Mouse (Mus musculus): ENCODE measurements around the gene Cdcp1.

Gene Cdcp1

DNA sequence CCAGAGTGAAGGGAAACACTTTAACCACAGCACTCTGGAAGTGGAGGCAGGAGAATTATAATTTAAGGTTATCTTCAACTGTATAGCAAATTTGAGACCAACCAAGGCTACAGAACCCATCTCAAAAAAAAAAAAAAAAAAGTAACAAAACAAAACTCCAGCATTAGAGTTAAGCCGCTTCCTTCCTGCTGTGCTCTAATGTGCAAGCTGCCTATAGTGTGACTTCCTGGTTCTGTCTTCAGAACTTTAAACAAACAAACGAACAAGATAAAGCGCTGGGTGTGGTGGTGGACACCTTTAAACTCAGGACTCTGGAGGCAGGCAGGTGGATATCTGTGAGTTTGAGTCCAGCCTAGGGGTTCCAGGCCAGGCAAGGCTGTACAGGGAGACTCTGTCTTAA, 63.8 kb downstream of the Cdcp1 start:
- no peak for DNase-seq (ENCODE audit: low spot score)

DNA sequence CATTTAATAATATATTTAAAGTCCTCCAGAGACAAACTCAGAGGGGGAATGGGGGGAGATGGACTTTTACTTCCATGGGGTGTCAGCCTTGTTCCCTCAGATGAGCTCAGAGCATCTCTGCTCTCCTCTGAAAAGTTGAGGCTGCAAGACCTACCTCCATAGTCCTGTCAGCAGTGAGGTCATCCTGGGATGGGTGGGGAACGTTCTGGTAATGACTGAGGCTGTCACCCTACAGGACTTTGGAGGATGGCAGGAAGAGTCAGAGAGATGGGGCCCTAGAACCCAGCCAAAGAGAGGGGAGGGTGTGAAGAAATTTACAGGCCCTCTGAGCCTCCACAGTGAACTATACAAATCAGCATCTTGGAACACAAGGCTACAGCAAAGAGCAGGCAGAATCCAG, 64.3 kb downstream of the Cdcp1 start:
- DNase-seq (ENCODE audit: low spot score), result no peak

DNA sequence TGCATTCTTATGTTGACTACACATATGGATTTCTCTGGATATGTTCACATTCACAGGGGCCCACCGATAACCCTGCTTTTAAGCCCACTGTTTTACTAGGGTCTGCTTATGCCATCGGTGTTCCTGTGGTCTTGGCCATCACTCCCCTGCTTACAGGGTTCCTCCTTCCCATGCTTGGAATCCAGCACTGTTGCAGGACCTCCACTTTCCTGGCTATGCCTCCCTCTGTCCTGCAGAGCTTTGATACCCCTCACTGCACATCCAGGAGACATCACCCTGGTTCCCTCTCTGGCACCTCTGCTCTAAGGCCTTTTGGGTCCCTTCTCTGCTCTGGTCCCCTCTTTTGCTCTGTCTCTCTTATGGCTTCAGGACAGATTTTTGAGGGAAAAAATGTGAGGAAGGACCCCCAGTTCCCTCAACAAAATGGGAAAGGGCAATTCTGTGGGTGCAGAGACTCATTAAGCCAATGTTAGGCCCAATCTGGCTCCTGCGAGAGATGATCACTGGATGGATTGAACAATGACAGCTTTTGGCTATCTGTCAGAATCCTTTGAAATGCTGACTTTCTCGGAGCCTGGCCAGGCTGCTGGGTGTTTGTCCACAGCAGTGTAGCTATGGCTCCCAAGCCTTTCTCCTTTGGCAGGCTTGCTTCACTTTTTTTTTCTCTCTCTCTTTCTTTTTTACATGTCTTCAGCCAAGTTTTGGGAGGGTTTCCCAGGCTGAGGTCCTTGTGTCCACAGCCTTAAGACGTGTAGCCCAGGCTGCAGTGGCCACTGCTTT, 65.4 kb downstream of the Cdcp1 start, which contains the start of gene Clec3b:
TSS of gene Clec3b (plus strand) at position 706 of the 780 bp plus-strand sequence.
- DNase-seq (ENCODE audit: low spot score), result peak; percentile 39

DNA sequence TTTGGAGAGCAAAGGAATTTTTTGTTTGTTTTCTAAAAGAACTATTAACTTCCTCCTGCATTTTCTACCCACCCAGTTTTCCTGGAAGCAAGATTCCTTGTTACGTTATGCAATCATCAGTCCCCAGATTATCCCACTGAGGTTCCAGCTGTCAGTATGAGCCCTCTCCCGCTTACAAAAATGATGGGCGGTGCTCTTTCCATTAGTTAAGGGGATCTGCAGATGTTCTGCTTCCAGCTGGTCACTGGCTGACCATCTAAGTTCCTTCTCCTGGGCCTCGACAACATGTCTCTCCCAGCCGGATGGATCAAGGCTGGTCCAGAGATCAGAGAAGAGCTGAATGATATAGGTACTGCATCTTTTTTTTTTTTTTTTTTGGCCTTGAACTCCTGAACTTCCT, 67.4 kb downstream of the Cdcp1 start:
- DNase-seq (ENCODE audit: low spot score), result no peak

GRCm38 (mm10) chr9:123139887-123140614, 75.8 kb downstream of the Cdcp1 start:
- DNase-seq (ENCODE audit: low spot score), result no peak

DNA sequence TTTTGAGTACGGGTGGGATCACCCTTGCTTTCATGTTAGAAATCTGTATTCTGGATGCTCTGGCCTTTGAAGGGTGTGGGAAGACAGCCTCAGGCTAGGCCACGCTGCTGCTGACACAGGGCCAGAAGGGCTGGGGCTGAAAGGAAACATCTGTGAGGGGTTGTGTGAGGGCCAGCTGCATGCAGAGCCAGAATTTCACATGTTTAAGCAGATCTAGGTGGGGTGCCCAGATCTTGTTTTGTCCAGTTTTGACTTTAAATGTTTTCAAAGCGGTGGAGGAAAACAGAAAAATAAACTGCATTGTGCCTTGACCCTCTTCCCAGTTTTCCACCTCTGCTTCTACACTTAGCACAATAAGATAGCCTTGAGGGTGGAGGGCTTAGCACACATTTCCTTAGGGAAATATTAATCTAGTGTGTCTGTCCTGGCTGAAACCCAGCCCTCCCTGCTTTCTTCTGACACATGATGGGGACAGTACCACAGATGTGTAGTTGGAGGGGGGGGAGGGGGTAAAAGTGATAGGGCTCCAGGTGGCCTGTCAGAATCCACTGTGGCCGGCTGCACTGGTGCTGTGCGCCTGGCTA, 76.9 kb downstream of the Cdcp1 start:
- peak; percentile 60 for DNase-seq (ENCODE audit: low spot score)

GRCm38 (mm10) chr9:123136953-123137682, 78.7 kb downstream of the Cdcp1 start:
- DNase-seq (ENCODE audit: low spot score), result no peak

- DNase-seq (ENCODE audit: low spot score), result no peak
Measured at GRCm38 (mm10) chr9:123132994-123133393, 82.8 kb downstream of the Cdcp1 start.

DNA sequence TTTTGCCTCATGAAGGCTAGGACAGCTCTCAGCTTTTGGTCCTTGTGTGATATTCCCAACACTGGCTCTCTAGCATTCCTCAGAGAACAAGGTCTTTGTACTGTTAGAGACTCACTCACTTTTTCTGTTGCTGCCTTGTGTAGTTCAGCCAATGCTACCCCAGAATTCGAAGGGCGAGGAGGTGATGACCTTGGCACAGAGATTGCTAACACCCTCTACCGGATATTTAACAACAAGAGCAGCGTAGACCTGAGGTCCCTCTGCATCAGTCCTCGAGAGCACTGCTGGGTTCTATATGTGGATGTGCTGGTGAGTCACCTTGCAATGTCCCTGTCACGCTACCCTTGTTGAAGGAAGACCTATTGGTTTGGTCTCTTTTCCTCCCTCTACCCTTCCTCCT, 88.2 kb downstream of the Cdcp1 start:
- no peak for DNase-seq (ENCODE audit: low spot score)

- no peak for DNase-seq (ENCODE audit: low spot score)
Measured at GRCm38 (mm10) chr9:123124413-123124981, 91.3 kb downstream of the Cdcp1 start.

DNA sequence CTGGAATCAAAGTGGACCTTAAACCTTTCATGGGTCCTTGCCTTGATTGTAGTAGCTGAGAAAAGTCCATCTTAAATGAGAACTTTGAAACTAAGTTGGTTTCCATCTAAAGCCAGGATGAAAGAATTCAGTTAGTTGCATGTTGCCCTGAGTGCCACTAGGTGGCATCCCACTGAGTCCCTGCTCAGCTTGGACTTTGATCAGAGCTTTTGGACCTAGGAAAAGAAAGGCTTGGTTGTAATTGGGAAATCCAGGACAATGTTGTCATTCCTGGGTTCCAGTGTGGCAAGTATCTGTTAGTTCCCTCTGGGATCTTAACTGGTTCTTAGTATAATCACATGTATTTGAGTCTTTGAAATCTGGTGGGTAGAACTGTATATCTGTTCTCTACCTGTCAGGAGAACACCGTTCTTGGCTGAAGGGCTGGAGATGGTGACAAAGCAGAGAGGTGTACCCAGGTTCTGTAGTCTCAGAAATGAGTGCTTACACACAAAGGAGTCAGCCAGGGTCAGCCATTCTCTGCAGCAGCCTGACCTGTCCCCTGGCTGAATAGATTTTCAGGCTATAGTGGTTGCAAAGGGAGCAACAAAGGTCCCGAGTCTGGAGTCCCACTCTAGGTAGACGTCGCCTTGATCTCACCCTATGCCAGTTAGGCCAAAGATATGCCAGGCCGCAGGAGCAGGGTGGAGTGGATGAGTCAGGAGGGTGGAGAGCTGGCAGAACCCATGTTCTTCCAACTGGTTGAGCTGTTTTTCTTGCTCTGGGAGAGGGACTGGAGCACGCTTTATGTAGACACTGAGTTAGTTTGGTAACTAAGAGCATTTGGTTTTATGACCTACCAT, 92.0 kb downstream of the Cdcp1 start:
- no peak for DNase-seq (ENCODE audit: low spot score)

- DNase-seq (ENCODE audit: low spot score), result no peak
Measured at GRCm38 (mm10) chr9:123123017-123123416, 92.8 kb downstream of the Cdcp1 start.

Data from ovary, postnatal 14 days (tissue).